8 mouse cellular contexts compared by ENCODE assay signal in the genomic region with DNA sequence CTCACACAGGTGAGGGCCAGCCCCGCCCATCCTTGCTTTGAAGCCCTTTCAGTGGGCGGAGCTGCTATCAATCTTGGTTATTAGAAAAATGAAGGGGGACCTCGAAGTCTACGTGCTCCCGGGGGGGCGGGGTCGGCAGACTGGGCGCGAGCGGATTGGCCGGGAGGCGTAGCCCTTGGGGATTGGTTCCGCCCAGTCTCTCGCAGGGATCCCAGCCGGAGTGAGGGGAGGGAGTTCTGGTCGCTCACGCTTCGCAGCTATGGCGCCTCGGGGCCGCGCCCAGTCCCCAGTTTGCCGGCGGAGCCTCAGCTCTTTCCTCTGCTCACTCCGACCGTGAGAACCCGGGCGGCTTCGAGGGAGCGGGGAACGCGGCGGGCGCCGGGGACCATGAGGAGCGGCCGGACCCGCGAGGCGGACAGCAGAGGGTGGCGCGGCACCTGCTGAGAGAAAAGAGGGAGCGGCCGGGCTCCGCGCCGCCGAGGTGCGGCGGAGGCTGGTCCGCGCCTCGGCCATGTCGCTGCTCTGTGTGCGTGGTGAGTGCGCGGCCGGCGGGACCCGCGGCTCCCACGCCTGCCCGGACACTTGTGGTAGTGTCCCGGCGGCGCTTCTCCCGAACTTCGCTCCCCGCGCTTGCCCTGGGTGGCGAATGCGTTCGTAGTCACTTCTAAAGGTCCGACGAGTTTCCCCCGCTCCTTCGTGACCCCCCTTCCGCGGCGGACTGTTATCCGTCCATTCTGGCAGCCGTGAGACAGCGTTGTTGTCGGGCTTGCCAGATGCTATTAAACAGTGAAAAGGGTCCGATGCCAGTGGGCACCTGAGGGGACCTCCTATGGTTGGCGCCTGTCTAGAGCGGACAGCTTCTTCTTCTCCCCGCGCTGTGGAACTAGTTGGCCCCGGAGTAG. TPM values are rescaled to one million over a fixed set of nuclear protein-coding genes. Genes with fewer than 3 reads are reported as not detected.
DNase-seq lines count a peak whose midpoint lies in the region; ATAC-seq and TF ChIP-seq lines count a peak whose summit lies in the region.

A gene (plus strand): TSS at position 201 of the 902 bp plus-strand sequence.

- no peaks in the 10 kb centered on the region for H3K36me3 ChIP-seq in hindbrain, embryonic 15.5 days

- TF ChIP-seq POLR2A in cortical plate, adult 2 months (IDR thresholded peaks at IDR 0.05; ENCODE audit: extremely low read depth, insufficient read depth, low read length): peak; percentile 72

- no peak for TF ChIP-seq CTCF in cortical plate, adult 2 months (IDR thresholded peaks at IDR 0.05; ENCODE audit: extremely low read depth, insufficient read depth, low read length)
- no peak for TF ChIP-seq CTCF in gastrocnemius, adult 2 months (IDR thresholded peaks at IDR 0.05)
- no peak for TF ChIP-seq CTCF in left cerebral cortex, adult 2 months (IDR thresholded peaks at IDR 0.05)

- peak; percentile 97 for ATAC-seq in hindbrain, embryonic 15.5 days (ENCODE audit: low FRiP score, low read depth)
- ATAC-seq in megakaryocyte, adult 5-6 weeks (ENCODE audit: poor library complexity, severe bottlenecking): peak; percentile 95

- no peak within 1 kb of the TSS for H3K27ac ChIP-seq in cortical plate, adult 2 months (ENCODE audit: insufficient read depth, low read length)
- peak within 1 kb of the TSS; percentile 85 for H3K27ac ChIP-seq in gastrocnemius, adult 2 months
- peak within 1 kb of the TSS; percentile 86 for H3K27ac ChIP-seq in hindbrain, embryonic 15.5 days (replicated peaks)
- peak within 1 kb of the TSS; percentile 47 for H3K27ac ChIP-seq in left cerebral cortex, adult 2 months

- H3K4me3 ChIP-seq in cortical plate, adult 2 months (ENCODE audit: insufficient read depth, low read length): peak within 1 kb of the TSS; percentile 43
- peak within 1 kb of the TSS; percentile 82 for H3K4me3 ChIP-seq in gastrocnemius, adult 2 months
- H3K4me3 ChIP-seq in hindbrain, embryonic 15.5 days: peak within 1 kb of the TSS; percentile 77
- peak within 1 kb of the TSS; percentile 72 for H3K4me3 ChIP-seq in left cerebral cortex, adult 2 months

- under 1% methylated on average over 90 of the region's 90 CpGs for WGBS in hindbrain, embryonic 15.5 days

- H3K9ac ChIP-seq in hindbrain, embryonic 15.5 days: peak within 1 kb of the TSS; percentile 72

- H3K4me2 ChIP-seq in hindbrain, embryonic 15.5 days: peak within 1 kb of the TSS; percentile 69

- intact Hi-C loops in gastrocnemius, adult 2 months (cut with DNase I): no loop called here
- intact Hi-C loops in left cerebral cortex, adult 2 months (cut with DNase I): no loop called here

- H3K9me3 ChIP-seq in hindbrain, embryonic 15.5 days: no peaks in the 10 kb centered on the region

- no peaks in the 10 kb centered on the region; the same call in 1 of the 2 replicates for H3K4me1 ChIP-seq in cortical plate, adult 2 months (ENCODE audit: control insufficient read depth, insufficient read depth, low read length)
- H3K4me1 ChIP-seq in hindbrain, embryonic 15.5 days (replicated peaks): peaks cover 17% of the 10 kb centered on the region

- H3K27me3 ChIP-seq in hindbrain, embryonic 15.5 days: no peaks in the 10 kb centered on the region

- peak; percentile 86 to 89 for DNase-seq in adrenal gland, adult 18-20 months (ENCODE audit: low spot score in 2 of 2)
- peak; percentile 91 for DNase-seq in gastrocnemius, adult 2 months
- DNase-seq in left cerebral cortex, adult 2 months (ENCODE audit: extremely low spot score in 1 of 2, low spot score in 2 of 2): peak; percentile 84 to 90
- peak; percentile 88 to 89 for DNase-seq in right cerebral cortex, adult 2 months (ENCODE audit: low spot score in 2 of 2)
- DNase-seq in urinary bladder, postnatal 10 days (ENCODE audit: low spot score): peak; percentile 63

RNA-seq across cellular contexts. Expression of the gene that starts here (rescaled TPM):
- 10 to 100 TPM; 12.9 to 15.8 TPM for total RNA-seq in adrenal gland, adult 18-20 months (2021)
- 66.7 and 77.8 TPM in 2 replicates for polyA plus RNA-seq in cortical plate, adult 2 months (2012; rRNA removed)
- 1 to 10 TPM; 2.1 to 2.9 TPM for total RNA-seq in gastrocnemius, adult 2 months (2021)
- polyA plus RNA-seq in hindbrain, embryonic 15.5 days (2015; fragmentation: Nextera tagmentation; extraction: Ambion mirVana): 16.1 and 19.2 TPM in 2 replicates
- 10 to 100 TPM; 68.1 to 70.9 TPM for total RNA-seq in left cerebral cortex, adult 2 months (2021)
- 0.16 TPM in 2 replicates for total RNA-seq in megakaryocyte, adult 5-6 weeks (2015)
- 0.24 and 0.48 TPM in 2 replicates for total RNA-seq in megakaryocyte, adult 5-6 weeks (2017)

Comparison
In these comparisons a context has a peak if more than half of its experiments do, and no peak if none do; other contexts are left out.
1. RNA of the gene that starts here (total RNA-seq): 68.1 to 70.9 TPM in left cerebral cortex, adult 2 months; 12.9 to 15.8 TPM in adrenal gland, adult 18-20 months, 2.1 to 2.9 TPM in gastrocnemius, adult 2 months and 0.16 to 0.48 TPM in megakaryocyte, adult 5-6 weeks; every median in the first group is over 4 times any median in the second.
2. Peak in ATAC-seq in megakaryocyte, adult 5-6 weeks; RNA of the gene not detected or under 1 TPM.
3. Peak in every context shown above with its lines, with median percentiles within 50 percentile points of each other: DNase-seq and H3K4me3 ChIP-seq.